Mouse (Mus musculus): Measurements from ENCODE around the gene Dntt. TPM values are rescaled to one million over a fixed set of nuclear protein-coding genes. Genes with fewer than 3 reads are reported as not detected.

The Dntt gene
- polyA plus RNA-seq, 1 experiment from 2014 or later: 0.06 TPM

DNA sequence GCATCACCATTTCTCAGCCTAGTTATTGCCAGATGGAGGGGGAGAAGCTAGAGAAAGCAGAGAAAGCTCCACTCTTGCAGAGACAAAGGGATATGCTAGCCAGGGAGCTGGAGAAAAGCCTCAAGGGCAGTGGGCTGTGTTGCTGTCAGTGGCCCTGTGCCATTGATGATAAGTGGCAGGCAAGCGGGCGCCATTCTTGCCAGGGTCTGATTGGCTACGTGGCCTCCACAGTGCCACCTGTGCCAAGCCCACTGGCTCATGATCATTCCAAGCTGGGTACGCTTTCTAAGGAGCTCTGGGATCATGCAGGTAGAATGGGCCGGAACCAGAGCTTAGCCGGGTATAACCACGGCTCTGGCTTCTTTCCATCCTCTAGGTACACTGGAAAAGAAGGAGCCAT, 71.8 kb downstream of the Dntt start:
- 94% methylated on average over 7 of the region's 7 CpGs for WGBS
- Histone ChIP-seq H3K27me3 (0 out of 2 replicates have a peak, but pooled peaks cover 3% of the 10 kb centered on the region), H3K9ac (no peak overlapping the region), H3K27ac (no peak overlapping the region), H3K36me3 (no peaks in the 10 kb centered on the region), H3K4me3 (no peak overlapping the region), H3K9me3 (replicated peaks) (no peaks in the 10 kb centered on the region), H3K4me1 (replicated peaks) (no peaks in the 10 kb centered on the region), H3K4me2 (no peak overlapping the region)
- no peak for ATAC-seq (replicated peaks; ENCODE audit: insufficient number of reproducible peaks, insufficient read depth, low FRiP score, low read depth)

GRCm38 (mm10) chr19:41101390-41101789, 72.3 kb downstream of the Dntt start:
- 76% methylated on average over 8 of the region's 8 CpGs for WGBS
- no peaks in the 10 kb centered on the region for H3K36me3 ChIP-seq
- H3K4me3 ChIP-seq: no peak overlapping the region
- 0 out of 2 replicates have a peak, but pooled peaks cover 3% of the 10 kb centered on the region for H3K27me3 ChIP-seq
- H3K4me2 ChIP-seq: no peak overlapping the region
- ATAC-seq (replicated peaks; ENCODE audit: insufficient number of reproducible peaks, insufficient read depth, low FRiP score, low read depth): 0 out of 2 replicates have a peak, but pooled peaks have one; percentile 24
- no peaks in the 10 kb centered on the region for H3K4me1 ChIP-seq (replicated peaks)
- no peaks in the 10 kb centered on the region for H3K9me3 ChIP-seq (replicated peaks)
- no peak overlapping the region for H3K27ac ChIP-seq
- H3K9ac ChIP-seq: no peak overlapping the region

DNA sequence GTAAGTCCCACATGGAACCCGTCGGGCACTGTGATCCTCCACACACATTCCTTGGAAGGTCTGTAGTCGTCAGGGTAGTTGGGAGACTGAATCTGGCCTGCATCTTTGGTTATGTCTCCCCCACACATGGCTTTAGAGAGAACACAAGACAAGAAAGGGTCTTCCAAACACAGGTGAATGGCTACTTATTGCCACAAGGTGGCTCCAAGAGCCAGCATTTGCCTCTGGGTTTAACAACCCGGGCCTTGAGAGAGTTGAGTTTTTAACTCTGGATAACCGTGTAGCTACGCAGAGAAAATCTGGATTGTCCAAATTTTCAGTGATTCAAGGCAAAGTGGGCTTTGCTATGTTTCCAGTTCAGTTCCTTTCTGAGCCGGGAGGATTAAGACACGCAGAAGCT, 75.8 kb downstream of the Dntt start:
- no peak overlapping the region for H3K4me3 ChIP-seq
- no peak overlapping the region for H3K27ac ChIP-seq
- H3K9me3 ChIP-seq (replicated peaks): no peaks in the 10 kb centered on the region
- no peak overlapping the region for H3K9ac ChIP-seq
- H3K27me3 ChIP-seq: peaks cover 3% of the 10 kb centered on the region; the same call in 1 of the 2 replicates
- no peaks in the 10 kb centered on the region for H3K36me3 ChIP-seq
- no peaks in the 10 kb centered on the region for H3K4me1 ChIP-seq (replicated peaks)
- H3K4me2 ChIP-seq: no peak overlapping the region
- no peak for ATAC-seq (replicated peaks; ENCODE audit: insufficient number of reproducible peaks, insufficient read depth, low FRiP score, low read depth)
- 47% methylated on average over 8 of the region's 8 CpGs for WGBS

DNA sequence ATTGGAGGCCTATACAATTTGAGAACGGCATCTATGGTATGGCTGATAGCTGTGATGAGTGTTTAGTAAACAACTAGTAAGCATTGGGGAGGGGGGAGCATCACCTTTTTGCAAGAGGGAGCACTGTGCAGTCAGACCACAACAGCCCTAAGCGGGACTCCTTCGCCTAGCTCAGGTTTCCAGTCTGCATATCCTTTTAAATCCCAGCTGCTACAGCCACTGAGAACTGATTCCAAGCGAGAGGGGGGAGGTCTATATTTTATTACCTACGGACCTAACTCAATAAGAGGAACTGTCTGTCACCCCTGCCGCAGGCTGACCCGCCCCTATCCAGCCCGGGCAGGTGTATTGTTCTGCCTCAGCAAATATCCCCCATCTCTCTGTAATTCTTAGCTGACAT, 78.5 kb downstream of the Dntt start:
- ATAC-seq (replicated peaks; ENCODE audit: insufficient number of reproducible peaks, insufficient read depth, low FRiP score, low read depth): no peak; the same call in 1 of the 2 replicates
- Histone ChIP-seq H3K27me3 (peaks cover 8% of the 10 kb centered on the region; the same call in 1 of the 2 replicates), H3K9me3 (replicated peaks) (no peaks in the 10 kb centered on the region), H3K27ac (no peak overlapping the region), H3K4me1 (replicated peaks) (no peaks in the 10 kb centered on the region), H3K4me3 (no peak overlapping the region), H3K36me3 (no peaks in the 10 kb centered on the region), H3K9ac (no peak overlapping the region), H3K4me2 (no peak overlapping the region)
- 68% methylated on average over 8 of the region's 8 CpGs for WGBS

- Histone ChIP-seq H3K36me3 (no peaks in the 10 kb centered on the region), H3K4me1 (replicated peaks) (no peaks in the 10 kb centered on the region), H3K4me2 (no peak overlapping the region), H3K4me3 (no peak overlapping the region), H3K9me3 (replicated peaks) (no peaks in the 10 kb centered on the region), H3K9ac (no peak overlapping the region), H3K27ac (no peak overlapping the region), H3K27me3 (peaks cover 8% of the 10 kb centered on the region; the same call in 1 of the 2 replicates)
- no peak for ATAC-seq (replicated peaks; ENCODE audit: insufficient number of reproducible peaks, insufficient read depth, low FRiP score, low read depth)
- 83% methylated on average over 7 of the region's 7 CpGs for WGBS
Observed at GRCm38 (mm10) chr19:41108666-41109065, 79.6 kb downstream of the Dntt start.

Other genes with a start within 250 kb of the Dntt start
- 5.5 and 7.2 TPM in 2 replicates for gene Ccnj, start 198.0 kb upstream of the Dntt start, polyA plus RNA-seq (2015; fragmentation: Nextera tagmentation; extraction: Ambion mirVana)
- gene Zfp518a, start 134.6 kb upstream of the Dntt start, polyA plus RNA-seq (2015; fragmentation: Nextera tagmentation; extraction: Ambion mirVana): 5.0 and 5.9 TPM in 2 replicates
- gene Blnk, start 34.7 kb upstream of the Dntt start, polyA plus RNA-seq (2015; fragmentation: Nextera tagmentation; extraction: Ambion mirVana): 0.25 and 0.65 TPM in 2 replicates
- not detected in 2 replicates for gene Opalin, start 47.8 kb downstream of the Dntt start, polyA plus RNA-seq (2015; fragmentation: Nextera tagmentation; extraction: Ambion mirVana)
- gene Tll2, start 177.6 kb downstream of the Dntt start, polyA plus RNA-seq (2015; fragmentation: Nextera tagmentation; extraction: Ambion mirVana): 0.15 and 0.19 TPM in 2 replicates
- 85.1 and 99.3 TPM in 2 replicates for gene Tm9sf3, start 234.7 kb downstream of the Dntt start, polyA plus RNA-seq (2015; fragmentation: Nextera tagmentation; extraction: Ambion mirVana)